ENCODE assay signal across 10 mouse cellular contexts in genomic region chr12:84212297-84212696, GRCm38 (mm10). TPM values are rescaled to one million over a fixed set of nuclear protein-coding genes. Genes with fewer than 3 reads are reported as not detected.
DNase-seq lines count a peak whose midpoint lies in the region; ATAC-seq and TF ChIP-seq lines count a peak whose summit lies in the region.
"Had no signal": no experiment of that assay in that cellular context is flagged by ENCODE, and none has a peak within 500 bp of the region (broad histone marks: within the 10 kb centered on the region; RNA-seq: fewer than 3 reads in every experiment).

No protein-coding gene starts in this region.

- H3K4me1 ChIP-seq in lung, embryonic 14.5 days (ENCODE audit: insufficient read depth), result peaks cover 51% of the 10 kb centered on the region
- peaks cover 57% of the 10 kb centered on the region for H3K4me1 ChIP-seq in intestine, embryonic 15.5 days (replicated peaks)

- TF ChIP-seq CTCF in lung, embryonic 14.5 days (IDR thresholded peaks at IDR 0.05; ENCODE audit: low read depth), result no peak

- peaks cover 15% of the 10 kb centered on the region; the same call in 1 of the 2 replicates for H3K36me3 ChIP-seq in lung, embryonic 14.5 days (ENCODE audit: insufficient read depth)
- no peaks in the 10 kb centered on the region for H3K36me3 ChIP-seq in intestine, embryonic 15.5 days
- H3K36me3 ChIP-seq: hindbrain, embryonic 12.5 days had no signal

- ATAC-seq in lung, embryonic 14.5 days (ENCODE audit: insufficient read depth), result no peak
- 0 out of 2 replicates have a peak, but pooled peaks have one; percentile 18 for ATAC-seq in intestine, embryonic 15.5 days
- ATAC-seq: forebrain, postnatal 0 days had no signal

- H3K9me3 ChIP-seq in lung, embryonic 14.5 days (ENCODE audit: low read depth, low read length), result no peaks in the 10 kb centered on the region
- no peaks in the 10 kb centered on the region for H3K9me3 ChIP-seq in intestine, embryonic 15.5 days
- H3K9me3 ChIP-seq: hindbrain, embryonic 12.5 days had no signal

- H3K9ac ChIP-seq in lung, embryonic 14.5 days, result no peak overlapping the region
- H3K9ac ChIP-seq in intestine, embryonic 15.5 days, result no peak overlapping the region
- H3K9ac ChIP-seq: forebrain, postnatal 0 days; hindbrain, embryonic 12.5 days had no signal

- no peak overlapping the region for H3K27ac ChIP-seq in lung, embryonic 14.5 days (ENCODE audit: low read depth)
- no peak overlapping the region for H3K27ac ChIP-seq in intestine, embryonic 15.5 days
- H3K27ac ChIP-seq: hindbrain, embryonic 12.5 days had no signal

- peak; percentile 54 for DNase-seq in embryo, embryonic 10 days (ENCODE audit: low spot score)
- no peak for DNase-seq in embryo, embryonic 10.5 days (ENCODE audit: low spot score)
- DNase-seq in lung, embryonic 14.5 days, result peak; percentile 88
- no peak for DNase-seq in lung, postnatal 25 days (ENCODE audit: low spot score)
- DNase-seq in lung, postnatal 36 days, result peak; percentile 78
- no peak for DNase-seq in yolk sac, embryonic 10.5 days (ENCODE audit: low spot score)
- no peak for DNase-seq in gastrocnemius, postnatal 4 days (ENCODE audit: low spot score in 2 of 2)
- DNase-seq: forebrain, postnatal 0 days had no signal

- H3K4me3 ChIP-seq in lung, embryonic 14.5 days (ENCODE audit: low read depth, low read length), result no peak overlapping the region
- no peak overlapping the region for H3K4me3 ChIP-seq in intestine, embryonic 15.5 days (replicated peaks)
- H3K4me3 ChIP-seq: hindbrain, embryonic 12.5 days had no signal

- no peaks in the 10 kb centered on the region for H3K27me3 ChIP-seq in lung, embryonic 14.5 days (ENCODE audit: insufficient read depth, low read length)
- no peaks in the 10 kb centered on the region for H3K27me3 ChIP-seq in intestine, embryonic 15.5 days (replicated peaks)
- H3K27me3 ChIP-seq: hindbrain, embryonic 12.5 days had no signal

- no peak overlapping the region for H3K4me2 ChIP-seq in lung, embryonic 14.5 days
- H3K4me2 ChIP-seq in intestine, embryonic 15.5 days (replicated peaks), result no peak overlapping the region
- H3K4me2 ChIP-seq: hindbrain, embryonic 12.5 days had no signal

- WGBS in lung, embryonic 14.5 days, result 22% methylated on average over 4 of the region's 4 CpGs
- WGBS in intestine, embryonic 15.5 days, result 13% methylated on average over 4 of the region's 4 CpGs

RNA-seq across cellular contexts. Expression of gene Elmsan1, which starts 6.4 kb away (rescaled TPM):
- 11.3 and 12.3 TPM in 2 replicates for polyA plus RNA-seq in lung, embryonic 14.5 days (2014; fragmentation: Nextera tagmentation; extraction: Ambion mirVana)
- polyA plus RNA-seq in intestine, embryonic 15.5 days (2015; fragmentation: Nextera tagmentation; extraction: Ambion mirVana), result 7.2 and 7.7 TPM in 2 replicates
- total RNA-seq in gastrocnemius, postnatal 4 days (2021), result 10 to 100 TPM; 22.0 to 23.3 TPM

Comparison
In these comparisons a context has a peak if more than half of its experiments do, and no peak if none do; other contexts are left out.
1. DNase-seq: peak in embryo, embryonic 10 days (single experiment), lung, embryonic 14.5 days (single experiment) and lung, postnatal 36 days (single experiment); none in embryo, embryonic 10.5 days (single experiment), lung, postnatal 25 days (single experiment), yolk sac, embryonic 10.5 days (single experiment) and gastrocnemius, postnatal 4 days (0 of 2).